Mouse (Mus musculus) stomach, embryonic 15.5 days (tissue): ENCODE results near the gene Pfn3. TPM values are rescaled to one million over a fixed set of nuclear protein-coding genes. Genes with fewer than 3 reads are reported as not detected.
"Not testable (repeated sequence)": the region's sequence is repeated elsewhere in the genome, so short reads cannot be mapped to it uniquely, and the experiment has no call there.

Experiments used
- ATAC-seq: fragments of 200-750 bp; cut with Nextera tagmentation; 2 replicates; pipeline ENCODE4 v1.8.0; 2017; ENCODE audit warnings: low read depth, moderate number of reproducible peaks, moderate TSS enrichment; ENCODE audit not compliant: insufficient read depth, low FRiP score
- H3K27ac ChIP-seq: fragments of 300-500 bp; sonication (generic); 2 replicates; pipeline ENCODE4 v1.5.1; 2015; ENCODE audit warnings: mild to moderate bottlenecking, inconsistent platforms
- H3K27me3 ChIP-seq: fragments of 300-500 bp; sonication (generic); replicated peaks from 2 replicates; pipeline ENCODE4 v1.6.1; 2015; ENCODE audit warnings: inconsistent platforms
- H3K36me3 ChIP-seq: fragments of 300-500 bp; sonication (generic); 2 replicates; pipeline ENCODE4 v1.6.1; 2015; ENCODE audit warnings: inconsistent platforms
- H3K4me1 ChIP-seq: fragments of 300-500 bp; sonication (generic); 2 replicates; pipeline ENCODE4 v1.6.1; 2015; ENCODE audit warnings: inconsistent platforms
- H3K4me2 ChIP-seq: fragments of 300-500 bp; sonication (generic); 2 replicates; pipeline ENCODE4 v1.6.1; 2015; ENCODE audit warnings: mild to moderate bottlenecking, inconsistent platforms
- H3K4me3 ChIP-seq: fragments of 300-500 bp; sonication (generic); replicated peaks from 2 replicates; pipeline ENCODE4 v1.5.1; 2015; ENCODE audit warnings: inconsistent platforms
- H3K9ac ChIP-seq: fragments of 300-500 bp; sonication (generic); 2 replicates; pipeline ENCODE4 v1.6.1; 2015; ENCODE audit warnings: inconsistent platforms
- H3K9me3 ChIP-seq: fragments of 300-500 bp; sonication (generic); 2 replicates; pipeline ENCODE4 v1.6.1; 2016; ENCODE audit warnings: inconsistent platforms
- WGBS: fragments of 180-500 bp; shearing (Covaris S2); methylation state at CpG from one replicate; pipeline ENCODE4 v1.1.7; 2015; 5-methylcytosine and 5-hydroxymethylcytosine counted together
- polyA plus RNA-seq: library from polyadenylated mRNA; unstranded; fragments of >200 nt; fragmentation: Nextera tagmentation; extraction: Ambion mirVana; gene quantifications from 2 replicates; pipeline ENCODE4 v1.2.1, GENCODE M21; 2015

The Pfn3 gene
- polyA plus RNA-seq, 1 experiment from 2014 or later, result not detected

DNA sequence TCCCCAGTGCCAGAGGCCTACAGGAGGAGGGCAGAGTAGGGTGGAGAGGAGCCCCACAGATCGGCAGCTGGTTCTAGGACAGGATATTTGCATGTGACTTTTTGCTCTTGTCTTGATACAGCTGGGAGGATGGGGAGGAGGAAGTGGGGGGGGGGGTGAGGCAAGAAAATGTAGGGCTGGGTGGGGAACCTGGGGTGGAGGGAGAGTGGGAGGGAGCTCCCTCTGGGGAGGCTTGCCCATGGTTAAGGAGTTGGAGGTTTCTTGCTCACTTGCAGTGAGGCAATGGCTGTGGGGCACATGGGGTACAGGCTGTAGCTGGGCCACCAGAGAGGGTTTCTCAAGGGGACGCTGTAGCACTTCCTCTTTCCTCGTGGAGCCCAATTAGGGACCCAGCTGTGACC is 32.5 kb upstream of the Pfn3 start:
- Histone ChIP-seq H3K27ac (no peak overlapping the region), H3K9ac (no peak overlapping the region), H3K9me3 (no peaks in the 10 kb centered on the region), H3K27me3 (no peaks in the 10 kb centered on the region), H3K36me3 (peaks cover 24% of the 10 kb centered on the region), H3K4me2 (peak overlapping the region; percentile 83; the same call in 1 of the 2 replicates), H3K4me1 (peaks cover 33% of the 10 kb centered on the region), H3K4me3 (no peak overlapping the region)
- WGBS, result 48% methylated on average over 3 of the region's 3 CpGs
- ATAC-seq, result no peak

DNA sequence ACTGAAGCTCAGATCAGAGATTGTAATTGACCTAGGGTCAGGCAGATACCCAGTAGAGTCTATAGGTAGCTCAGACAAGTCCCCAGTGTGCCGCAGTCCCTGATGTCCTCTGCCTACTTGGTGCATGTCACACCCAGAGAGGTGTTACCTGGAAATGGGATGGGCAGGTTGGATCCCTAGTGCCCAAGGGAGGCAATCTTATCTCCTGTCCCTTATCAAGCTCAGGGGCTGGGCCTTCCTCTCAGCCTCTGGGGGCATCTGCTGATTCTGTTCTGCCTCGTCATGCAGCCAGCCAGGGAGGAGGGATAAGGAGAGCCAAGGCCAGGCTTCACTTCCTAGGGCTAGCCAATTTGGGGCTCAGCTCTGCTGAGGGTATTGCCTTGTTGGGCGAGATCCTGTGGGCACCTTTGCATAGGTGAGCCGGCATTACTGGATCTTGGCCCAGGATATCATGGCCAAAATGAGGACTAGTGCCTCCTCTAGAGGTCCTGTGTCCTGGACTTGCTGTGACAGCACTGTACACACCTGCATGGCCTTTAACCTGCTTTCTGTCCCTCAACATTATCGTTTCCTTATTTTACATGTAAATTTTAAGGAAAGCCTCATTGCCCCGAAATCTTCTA is 31.6 kb upstream of the Pfn3 start:
- H3K27ac ChIP-seq, result peak overlapping the region; percentile 99; the same call in 1 of the 2 replicates
- peaks cover 29% of the 10 kb centered on the region for H3K4me1 ChIP-seq
- no peak for ATAC-seq
- no peak overlapping the region for H3K9ac ChIP-seq
- no peaks in the 10 kb centered on the region for H3K27me3 ChIP-seq
- H3K4me2 ChIP-seq, result peak overlapping the region; percentile 83
- peaks cover 15% of the 10 kb centered on the region for H3K36me3 ChIP-seq
- H3K4me3 ChIP-seq, result peak overlapping the region; percentile 74
- WGBS, result 73% methylated on average over 6 of the region's 6 CpGs
- no peaks in the 10 kb centered on the region for H3K9me3 ChIP-seq

DNA sequence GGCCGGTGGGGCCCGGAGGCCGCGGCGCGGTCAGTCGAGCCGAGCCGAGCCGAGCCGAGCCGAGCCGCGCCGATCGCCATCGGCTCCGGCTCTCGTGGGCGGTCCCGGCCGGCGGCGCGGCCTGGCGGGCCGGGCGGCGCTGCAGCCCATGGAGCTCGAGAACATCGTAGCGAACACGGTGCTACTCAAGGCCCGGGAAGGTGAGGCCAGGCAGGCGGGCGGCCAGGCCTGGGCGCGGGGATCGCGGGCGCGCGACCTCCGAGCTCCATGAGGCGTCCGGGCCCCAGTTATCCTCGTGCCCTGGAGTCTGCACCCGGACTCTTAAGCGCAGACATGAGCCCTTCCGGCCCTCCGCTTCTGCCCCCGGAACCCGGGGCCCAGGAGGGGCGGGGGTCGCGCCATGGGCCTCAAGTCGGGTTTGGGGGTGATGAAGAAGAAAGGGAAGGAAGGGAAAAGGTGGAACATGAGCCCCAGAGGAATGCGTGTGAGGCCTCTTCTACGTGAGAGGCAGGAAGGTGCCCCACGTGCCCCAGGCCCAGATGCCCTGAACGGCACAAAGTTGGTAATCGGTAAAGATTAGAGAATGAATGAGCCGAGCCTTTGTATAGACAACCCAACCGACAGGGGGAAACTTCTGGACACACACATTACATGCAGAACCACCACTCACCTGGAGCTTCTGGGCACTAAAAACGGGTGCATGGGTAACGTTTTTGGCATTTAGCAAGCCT is 30.5 kb upstream of the Pfn3 start:
- H3K4me3 ChIP-seq, result peak overlapping the region; percentile 74
- WGBS, result under 1% methylated on average over 65 of the region's 66 CpGs
- no peaks in the 10 kb centered on the region for H3K27me3 ChIP-seq
- H3K9me3 ChIP-seq, result no peaks in the 10 kb centered on the region
- H3K27ac ChIP-seq, result peak overlapping the region; percentile 99
- H3K36me3 ChIP-seq, result peaks cover 5% of the 10 kb centered on the region
- H3K4me2 ChIP-seq, result peak overlapping the region; percentile 83
- peak overlapping the region; percentile 89 for H3K9ac ChIP-seq
- H3K4me1 ChIP-seq, result peaks cover 29% of the 10 kb centered on the region
- no peak; the same call in 1 of the 2 replicates for ATAC-seq

DNA sequence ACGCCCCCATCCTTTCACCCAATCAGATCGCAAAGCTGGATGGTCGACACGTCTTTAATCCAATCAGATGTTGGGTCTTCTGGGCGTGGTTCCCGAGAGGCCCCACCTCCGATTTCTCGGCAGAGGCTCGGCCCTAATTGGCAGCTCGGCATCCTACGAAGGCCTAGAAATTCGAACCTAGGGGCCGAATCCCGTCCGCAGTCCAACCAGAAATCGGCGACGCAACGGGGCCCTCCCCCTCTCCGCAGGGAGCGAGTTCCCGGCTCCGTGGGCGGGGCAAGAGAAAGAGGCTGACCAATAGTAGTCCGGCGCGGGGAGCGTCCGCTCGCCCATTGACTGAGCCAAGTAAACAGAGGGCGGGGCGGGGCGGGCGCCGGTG is 29.9 kb upstream of the Pfn3 start, which contains the start of gene Grk6:
Gene Grk6 (plus strand): TSS at position 136 of the 379 bp plus-strand sequence.
- H3K27ac ChIP-seq, result peak within 1 kb of the TSS; percentile 99
- no peaks in the 10 kb centered on the region for H3K9me3 ChIP-seq
- H3K36me3 ChIP-seq, result no peaks in the 10 kb centered on the region
- under 1% methylated on average over 35 of the region's 35 CpGs for WGBS
- H3K4me2 ChIP-seq, result peak within 1 kb of the TSS; percentile 83
- H3K4me3 ChIP-seq, result peak within 1 kb of the TSS; percentile 74
- peak within 1 kb of the TSS; percentile 89 for H3K9ac ChIP-seq
- peak; percentile 96 for ATAC-seq
- peaks cover 26% of the 10 kb centered on the region for H3K4me1 ChIP-seq
- H3K27me3 ChIP-seq, result no peaks in the 10 kb centered on the region

DNA sequence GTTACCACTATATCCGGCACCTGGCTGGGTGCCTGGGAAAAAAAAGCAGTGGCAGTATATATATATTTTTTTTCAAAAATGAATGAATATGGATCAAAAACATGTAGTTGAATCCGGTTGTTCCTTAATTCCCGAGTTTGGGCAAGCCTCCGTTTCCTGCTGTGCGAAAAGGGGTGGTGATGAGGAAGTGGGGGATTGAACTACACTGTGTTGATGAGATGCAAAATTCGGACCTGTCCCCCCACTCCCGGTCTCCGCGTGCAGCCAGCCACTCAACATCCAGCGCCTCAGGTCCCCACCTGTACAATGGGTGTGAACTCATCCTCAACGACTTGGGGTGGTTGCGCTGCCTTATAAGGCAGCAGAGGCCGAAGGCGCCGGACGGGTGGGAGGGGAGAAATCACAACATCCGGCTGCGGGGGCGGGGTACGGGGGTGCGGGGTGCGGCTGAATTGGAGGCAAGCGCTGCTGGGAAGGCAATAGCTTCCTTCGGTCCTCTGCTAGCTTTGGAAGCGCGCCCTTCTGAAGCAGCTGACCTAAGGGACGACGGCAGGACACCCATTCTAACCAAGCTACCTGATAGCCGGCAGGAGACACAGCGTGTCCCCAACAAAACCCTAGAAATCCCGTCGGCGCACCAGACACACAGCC is 29.4 kb upstream of the Pfn3 start:
- Histone ChIP-seq H3K9ac (peak overlapping the region; percentile 2; the same call in 1 of the 2 replicates), H3K36me3 (no peaks in the 10 kb centered on the region), H3K27ac (peak overlapping the region; percentile 99), H3K4me2 (peak overlapping the region; percentile 75), H3K27me3 (no peaks in the 10 kb centered on the region), H3K4me1 (peaks cover 23% of the 10 kb centered on the region), H3K9me3 (no peaks in the 10 kb centered on the region), H3K4me3 (peak overlapping the region; percentile 74)
- ATAC-seq, result peak; percentile 69
- under 1% methylated on average over 32 of the region's 33 CpGs for WGBS

DNA sequence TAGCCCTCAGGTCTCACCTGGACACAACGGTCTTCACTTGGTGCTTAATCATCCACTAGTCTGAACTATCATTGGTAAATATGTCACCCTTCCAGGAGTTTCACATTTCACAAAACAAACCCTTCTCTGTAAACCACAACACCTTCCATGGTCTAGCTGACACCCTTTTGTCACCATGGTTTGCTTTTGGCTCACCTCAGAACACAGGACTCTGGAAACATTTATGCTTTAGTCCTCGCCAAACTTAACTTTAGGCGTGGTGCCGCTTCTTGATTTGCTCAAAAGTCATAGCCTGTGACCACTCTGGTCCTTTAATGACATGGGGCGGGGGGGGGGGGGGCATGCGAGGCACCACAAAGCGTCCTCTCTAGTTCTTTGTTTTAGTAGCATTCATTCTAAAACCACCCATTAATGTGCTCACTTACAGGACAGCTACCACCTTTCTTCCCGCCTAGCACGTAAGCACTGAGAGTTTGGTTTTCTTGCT is 28.8 kb upstream of the Pfn3 start:
- peak overlapping the region; percentile 75 for H3K4me2 ChIP-seq
- peak overlapping the region; percentile 99 for H3K27ac ChIP-seq
- H3K9me3 ChIP-seq, result no peaks in the 10 kb centered on the region
- 29% methylated on average over 9 of the region's 9 CpGs for WGBS
- no peak for ATAC-seq
- peaks cover 18% of the 10 kb centered on the region for H3K4me1 ChIP-seq
- H3K9ac ChIP-seq, result peak overlapping the region; percentile 2; the same call in 1 of the 2 replicates
- H3K36me3 ChIP-seq, result no peaks in the 10 kb centered on the region
- H3K27me3 ChIP-seq, result no peaks in the 10 kb centered on the region
- H3K4me3 ChIP-seq, result peak overlapping the region; percentile 74

DNA sequence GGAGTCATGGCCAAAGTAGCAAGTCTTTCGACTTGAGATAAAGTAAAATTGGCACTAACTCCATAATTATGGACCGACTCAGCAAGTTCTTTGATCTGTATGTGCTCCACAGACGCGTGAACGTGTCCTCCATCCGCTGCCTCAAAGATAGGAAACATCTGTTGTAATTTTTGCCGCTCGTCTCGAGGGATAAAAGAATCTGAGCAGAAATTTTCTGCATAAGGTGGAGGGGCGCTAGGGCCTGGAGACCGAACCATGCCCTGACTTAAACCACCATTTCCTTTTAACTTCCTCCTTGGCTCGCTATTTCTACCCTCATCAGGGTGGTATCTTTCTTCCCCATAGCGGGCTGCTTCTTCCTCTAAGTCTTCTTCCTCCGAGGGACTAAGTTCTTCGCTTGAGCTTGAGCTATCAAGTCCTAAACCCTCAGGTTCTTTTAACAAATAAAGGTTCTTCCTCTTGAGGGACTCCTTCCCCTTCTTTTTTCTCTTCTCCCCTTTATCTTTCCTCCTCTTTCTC is 22.1 kb upstream of the Pfn3 start:
- not testable (repeated sequence) for H3K27me3 ChIP-seq, H3K27ac ChIP-seq, H3K9me3 ChIP-seq, H3K9ac ChIP-seq, H3K4me1 ChIP-seq, H3K4me2 ChIP-seq, H3K4me3 ChIP-seq, ATAC-seq, H3K36me3 ChIP-seq
- WGBS, result 79% methylated on average over 15 of the region's 15 CpGs

DNA sequence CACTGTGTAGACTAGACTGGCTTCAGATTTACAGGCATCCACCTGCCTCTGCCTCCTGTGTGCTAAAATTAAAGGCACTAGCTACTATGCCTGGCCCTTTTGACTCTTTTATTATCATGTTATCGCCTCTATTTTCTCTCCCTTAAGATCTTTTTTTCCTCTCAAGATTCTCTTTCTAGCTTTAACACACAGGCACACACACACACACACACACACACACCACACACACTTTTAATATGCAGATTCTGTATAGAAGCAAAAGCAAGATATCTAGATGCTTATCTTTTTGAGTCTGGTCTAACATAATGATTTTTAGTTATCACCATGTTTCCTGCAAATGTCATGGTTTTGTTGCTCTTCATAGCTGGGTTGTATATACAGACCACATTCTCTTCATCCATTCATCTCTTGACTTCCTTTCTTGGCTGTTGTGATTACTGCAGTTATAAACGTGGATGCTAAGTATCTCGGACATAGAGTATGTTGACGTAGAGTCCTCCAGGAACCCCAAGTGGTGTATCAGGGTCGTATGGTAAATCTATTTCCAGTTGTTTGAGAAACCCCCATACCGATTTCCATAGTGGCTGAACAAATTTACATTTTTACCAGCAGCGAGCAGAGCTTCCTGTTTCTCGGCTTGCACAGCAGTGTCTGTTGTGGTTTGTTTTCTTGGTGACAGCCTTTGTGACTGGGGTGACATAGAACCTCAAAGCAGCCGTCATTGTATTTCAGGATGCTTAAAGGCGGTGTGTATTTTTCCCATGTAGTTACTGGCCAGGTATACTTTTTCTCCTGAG is 17.1 kb upstream of the Pfn3 start:
- Histone ChIP-seq H3K9me3 (no peaks in the 10 kb centered on the region), H3K4me2 (no peak overlapping the region), H3K27me3 (no peaks in the 10 kb centered on the region), H3K27ac (no peak overlapping the region), H3K36me3 (no peaks in the 10 kb centered on the region), H3K4me3 (no peak overlapping the region), H3K9ac (no peak overlapping the region), H3K4me1 (no peaks in the 10 kb centered on the region)
- 62% methylated on average over 10 of the region's 10 CpGs for WGBS
- ATAC-seq, result no peak

DNA sequence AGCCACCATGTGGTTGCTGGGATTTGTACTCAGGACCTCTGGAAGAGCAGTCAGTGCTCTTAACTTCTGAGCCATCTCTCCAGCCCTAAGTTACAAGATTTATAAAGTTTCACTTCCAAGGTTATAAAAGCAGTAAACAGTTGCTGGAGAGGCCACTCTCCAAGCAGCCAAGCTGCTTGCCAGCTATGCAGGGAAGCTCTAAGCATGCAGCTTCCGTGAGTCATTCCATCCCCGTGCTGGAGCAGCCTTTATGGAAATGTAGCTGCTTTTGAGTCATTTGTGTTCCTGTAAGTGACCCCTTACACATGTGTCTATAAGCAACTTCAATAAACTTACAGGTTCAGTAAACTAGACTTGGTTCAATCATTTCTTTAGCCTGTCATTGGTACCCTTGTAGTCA is 15.5 kb upstream of the Pfn3 start:
- Histone ChIP-seq H3K27ac (no peak overlapping the region), H3K36me3 (no peaks in the 10 kb centered on the region), H3K4me3 (no peak overlapping the region), H3K27me3 (no peaks in the 10 kb centered on the region), H3K9ac (no peak overlapping the region), H3K4me1 (no peaks in the 10 kb centered on the region), H3K4me2 (no peak overlapping the region), H3K9me3 (no peaks in the 10 kb centered on the region)
- WGBS, result 77% methylated on average over 2 of the region's 2 CpGs
- no peak for ATAC-seq

DNA sequence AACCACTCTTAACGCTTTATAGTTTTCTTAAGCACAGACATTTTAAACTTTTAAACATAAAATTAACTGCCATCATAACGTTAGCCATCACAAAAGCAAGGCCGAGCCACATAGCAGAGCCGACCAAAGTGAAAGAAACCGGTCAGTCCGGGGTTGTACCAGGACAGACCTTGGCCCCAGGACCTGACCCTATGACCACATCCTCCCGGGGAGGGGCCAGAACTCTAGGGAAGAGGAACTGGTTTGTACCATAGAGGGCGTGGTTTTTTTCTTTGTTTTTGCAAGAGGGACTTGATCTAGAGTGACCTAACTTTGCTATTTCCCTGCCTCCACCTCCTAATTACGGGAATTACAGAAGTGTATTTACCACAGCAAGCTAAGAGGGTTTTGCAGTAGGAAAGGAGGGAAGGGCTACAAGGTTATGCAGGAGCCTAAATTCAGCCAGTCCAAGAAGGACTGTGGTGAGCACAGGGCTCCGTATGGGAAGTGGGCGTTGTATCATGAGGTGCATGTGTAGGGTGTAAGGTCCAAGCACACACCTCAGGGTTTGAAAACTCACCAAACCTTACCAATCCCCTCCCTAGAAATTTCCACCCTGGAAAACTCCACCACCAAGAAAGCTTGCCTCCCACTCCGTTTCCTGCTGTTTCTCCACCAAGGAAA is 14.3 kb upstream of the Pfn3 start:
- 62% methylated on average over 12 of the region's 12 CpGs for WGBS
- no peaks in the 10 kb centered on the region for H3K4me1 ChIP-seq
- no peak overlapping the region for H3K9ac ChIP-seq
- H3K27me3 ChIP-seq, result no peaks in the 10 kb centered on the region
- no peak overlapping the region for H3K27ac ChIP-seq
- no peak overlapping the region for H3K4me3 ChIP-seq
- ATAC-seq, result peak; percentile 50; the same call in 1 of the 2 replicates
- no peaks in the 10 kb centered on the region for H3K9me3 ChIP-seq
- no peaks in the 10 kb centered on the region for H3K36me3 ChIP-seq
- H3K4me2 ChIP-seq, result no peak overlapping the region

DNA sequence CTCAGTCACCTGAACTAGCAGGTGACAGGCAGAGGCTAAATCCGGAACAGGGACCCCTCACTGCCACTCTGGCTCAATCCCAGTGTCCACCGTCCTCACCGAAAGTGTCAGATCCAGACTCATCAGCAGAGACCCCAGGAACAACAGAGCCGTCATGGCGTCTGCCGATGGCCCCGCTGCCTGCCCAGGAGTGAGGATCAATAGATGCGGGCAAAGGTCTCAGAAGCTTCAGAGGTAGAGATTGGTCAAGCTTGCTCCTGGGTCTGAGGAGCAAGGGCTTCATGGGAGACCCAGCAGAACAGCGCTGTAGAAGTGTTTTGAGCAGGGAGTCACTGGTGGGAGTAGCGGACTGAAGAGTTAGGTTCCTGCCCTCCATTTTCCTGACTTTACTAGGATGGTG is 11.6 kb upstream of the Pfn3 start, which contains the start of gene F12:
Gene F12 (minus strand): TSS at position 181 of the 400 bp plus-strand sequence.
- Histone ChIP-seq H3K4me3 (no peak within 1 kb of the TSS), H3K27me3 (peaks cover 6% of the 10 kb centered on the region), H3K27ac (no peak within 1 kb of the TSS), H3K4me1 (no peaks in the 10 kb centered on the region), H3K4me2 (no peak within 1 kb of the TSS), H3K9ac (no peak within 1 kb of the TSS), H3K9me3 (no peaks in the 10 kb centered on the region), H3K36me3 (no peaks in the 10 kb centered on the region)
- 84% methylated on average over 10 of the region's 10 CpGs for WGBS
- no peak for ATAC-seq
